Mouse (Mus musculus) olfactory bulb, adult 2 months (tissue): ENCODE data around the gene Evi5.

ENCODE experiments used
- CTCF ChIP-seq: fragments of 200-500 bp; IDR thresholded peaks from 2 replicates; pipeline ENCODE4 v1.5.1; 2012; ENCODE audit warnings: low read depth, mild to moderate bottlenecking, low read length, moderate library complexity; ENCODE audit not compliant: insufficient read depth
- POLR2A ChIP-seq: fragments of 200-500 bp; IDR thresholded peaks from 2 replicates; pipeline ENCODE4 v1.6.1; 2012; ENCODE audit warnings: mild to moderate bottlenecking, low read depth, low read length, moderate library complexity; ENCODE audit not compliant: insufficient read depth

GRCm38 (mm10) chr5:107894676-107895075 is 19.8 kb upstream of the Evi5 start:
- no peak for TF ChIP-seq CTCF
- no peak for TF ChIP-seq POLR2A
